Mouse (Mus musculus) spleen, postnatal 10 days (tissue): ENCODE measurements at regions not wholly inside any gene's neighbourhood (a gene's known extent, or its start where the extent isn't known, plus 50 kb on each side); places are given as distances from the start of the nearest gene placed in this dataset.
"Not testable (repeated sequence)": the region's sequence is repeated elsewhere in the genome, so short reads cannot be mapped to it uniquely, and the experiment has no call there.

Experiments used
- DNase-seq, 2 experiments: peaks; one replicate each; pipeline ENCODE4 v3.0.0; 2021 to 2022; ENCODE audit warnings: low spot score in 2 of 2

DNA sequence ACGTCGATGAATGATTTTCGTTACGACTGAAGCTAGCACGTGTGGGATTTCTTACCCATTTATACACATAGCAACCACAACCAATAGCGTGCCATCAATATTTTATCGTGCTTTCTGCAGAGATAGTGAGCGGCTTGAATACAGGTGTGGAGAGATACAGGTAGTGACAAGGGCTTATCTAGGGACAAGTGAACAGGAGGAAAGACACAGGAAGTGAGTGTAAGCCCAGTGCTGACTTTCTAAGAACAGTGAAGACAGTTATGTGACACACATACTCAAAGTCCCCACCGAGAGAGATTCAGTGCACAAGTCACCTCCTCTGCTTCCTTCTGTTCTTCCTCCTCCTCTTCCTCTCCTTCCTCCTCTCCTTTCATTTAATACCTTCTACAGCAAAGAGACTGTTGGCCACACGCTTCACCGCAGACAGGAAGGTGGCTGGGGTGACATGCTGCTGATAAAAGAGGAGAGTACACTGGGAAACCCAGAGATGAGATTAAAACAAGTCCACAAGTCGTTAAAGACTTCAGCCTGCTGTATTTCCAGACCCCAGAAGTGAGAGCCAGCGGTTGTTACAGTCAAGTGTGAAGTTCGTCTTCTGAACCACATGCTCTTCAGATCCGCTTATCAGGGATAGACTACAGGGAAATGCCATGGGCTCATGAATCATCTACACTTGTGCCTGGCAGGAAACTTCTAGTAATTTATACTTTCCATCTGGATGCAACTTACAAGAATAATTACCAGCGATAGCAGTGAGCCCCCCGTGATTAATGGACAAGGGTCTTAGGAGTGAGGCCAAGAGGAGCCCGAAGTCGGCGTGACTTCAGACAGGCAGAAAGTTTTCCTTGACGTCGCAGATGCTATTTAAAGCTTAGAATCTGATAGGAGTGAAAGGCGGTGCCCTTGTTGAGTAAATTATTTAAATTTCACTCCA is 180.5 kb downstream of the Gxylt1 start:
- no peak for DNase-seq

DNA sequence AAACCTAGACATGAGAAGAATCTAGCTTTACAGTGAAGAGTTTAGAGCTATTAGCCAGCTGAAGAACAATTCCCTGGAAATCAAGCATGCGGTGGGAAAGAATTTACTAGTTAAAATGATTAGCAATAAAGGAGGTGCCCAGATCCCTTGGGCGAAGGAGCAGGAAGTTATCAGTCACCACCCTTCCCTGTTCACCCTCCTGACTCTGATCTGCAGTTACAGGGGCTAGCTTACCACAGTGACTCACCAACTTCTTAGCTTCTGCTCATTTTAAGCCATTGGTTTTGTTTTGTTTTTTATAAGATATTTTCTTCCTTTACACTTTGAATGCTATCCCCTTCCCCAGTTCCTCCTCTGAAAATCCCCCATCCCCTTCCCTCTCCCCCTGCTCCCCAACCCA is 183.6 kb downstream of the Gxylt1 start:
- DNase-seq, result no peak

- DNase-seq, result peak; percentile 10 to 63
These were observed 185.6 kb downstream of the Gxylt1 start for GRCm38 (mm10) chr15:93089347-93089746.

GRCm38 (mm10) chr15:93084967-93085617 is 189.9 kb downstream of the Gxylt1 start:
- no peak for DNase-seq

- no peak for DNase-seq
These were observed 200.9 kb downstream of the Gxylt1 start for GRCm38 (mm10) chr15:93074070-93074469.

- no peak for DNase-seq
These were observed 212.5 kb downstream of the Gxylt1 start for GRCm38 (mm10) chr15:93062213-93063131.

- no peak for DNase-seq
These were observed 221.5 kb downstream of the Gxylt1 start for GRCm38 (mm10) chr15:93053471-93053870.

- DNase-seq, result no peak
These were observed 247.8 kb downstream of the Gxylt1 start for GRCm38 (mm10) chr15:93027185-93027584.

GRCm38 (mm10) chr15:93026456-93027078 is 248.4 kb downstream of the Gxylt1 start:
- DNase-seq, result no peak

DNA sequence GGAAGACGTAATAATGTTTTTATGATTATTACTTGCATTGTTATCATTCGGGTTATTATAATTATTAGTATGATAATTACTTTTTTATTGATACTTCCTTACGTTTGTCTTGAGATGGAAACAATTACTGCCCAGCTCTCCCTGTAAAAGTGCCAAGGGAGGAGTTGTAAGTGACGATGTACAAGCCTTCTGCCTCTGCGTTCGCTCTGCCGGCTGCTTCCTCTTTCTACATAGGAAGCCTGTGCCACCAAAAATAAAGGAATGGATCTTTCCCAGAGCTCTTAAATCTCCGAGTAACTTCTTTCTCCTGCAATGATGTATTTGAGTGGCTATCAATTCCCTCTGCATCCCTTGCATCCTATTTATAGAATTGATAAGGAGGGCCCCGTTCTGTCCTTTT is 249.2 kb downstream of the Gxylt1 start:
- DNase-seq, result no peak

DNA sequence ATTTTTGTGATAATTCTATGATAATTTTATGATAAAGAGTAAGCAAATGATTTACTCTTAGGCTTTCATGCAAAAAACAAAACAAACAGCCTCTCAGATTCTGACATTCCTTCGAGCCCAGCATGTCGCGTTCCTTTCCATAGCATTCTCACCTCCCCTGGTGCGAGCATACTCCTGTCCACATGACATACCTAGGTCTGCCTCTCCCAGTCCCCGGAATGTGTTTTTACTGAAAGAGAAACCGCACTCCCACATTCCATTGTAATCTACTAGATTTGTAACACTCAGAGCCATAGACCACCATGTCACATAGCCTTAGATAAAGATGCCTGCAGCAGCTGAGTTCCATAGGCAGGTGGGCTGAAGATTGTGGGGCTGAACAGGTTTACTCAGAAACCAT is 250.8 kb downstream of the Gxylt1 start:
- DNase-seq, result no peak

DNA sequence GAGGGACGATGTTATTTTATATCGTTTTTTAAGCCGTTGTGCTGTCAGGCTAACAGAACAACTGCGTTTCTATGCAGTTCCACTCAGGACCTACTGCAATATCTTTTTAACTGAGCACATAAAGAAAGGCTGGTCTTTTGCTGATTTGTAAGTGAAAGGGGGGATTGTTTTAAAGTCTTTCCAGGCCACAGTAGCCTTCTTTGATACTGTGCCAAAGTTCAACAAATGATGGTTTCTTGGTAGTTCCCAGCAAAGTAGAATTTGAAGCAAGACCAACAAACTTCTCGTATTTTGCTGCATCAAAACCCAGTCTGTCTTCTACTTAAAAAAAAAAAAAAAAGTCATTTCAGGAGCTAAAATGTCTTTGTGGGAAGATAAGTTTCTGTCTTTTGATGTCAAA is 263.8 kb downstream of the Gxylt1 start:
- DNase-seq, result no peak

- no peak for DNase-seq
These were observed 264.4 kb downstream of the Gxylt1 start for GRCm38 (mm10) chr15:93010629-93011028.

DNA sequence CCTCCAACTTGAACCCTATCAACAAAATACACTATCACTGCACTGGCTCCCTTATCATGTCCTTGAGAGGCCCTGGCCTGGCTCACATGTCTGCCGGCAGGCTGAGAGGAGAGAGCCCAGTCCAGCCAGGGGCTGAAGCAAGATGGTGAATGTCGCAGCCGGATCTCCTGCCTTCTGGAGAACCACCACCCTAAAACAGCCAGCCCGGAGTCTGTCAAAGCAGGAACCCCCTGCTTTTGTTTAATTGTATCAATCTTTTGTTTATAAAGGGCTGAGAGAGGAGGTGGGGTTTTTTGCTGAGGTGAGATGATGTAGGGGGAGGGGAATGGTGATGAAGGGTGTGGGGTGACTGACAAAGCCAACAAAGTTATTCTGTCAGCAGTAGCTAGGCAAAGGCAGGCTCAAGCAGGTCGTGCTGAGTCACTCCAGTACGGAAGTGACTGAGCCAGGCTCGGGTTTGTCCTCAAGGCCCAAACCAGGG is 269.2 kb downstream of the Gxylt1 start:
- DNase-seq, result no peak

- not testable (repeated sequence) for DNase-seq
These were observed 269.8 kb downstream of the Gxylt1 start for GRCm38 (mm10) chr15:93005186-93005585.

DNA sequence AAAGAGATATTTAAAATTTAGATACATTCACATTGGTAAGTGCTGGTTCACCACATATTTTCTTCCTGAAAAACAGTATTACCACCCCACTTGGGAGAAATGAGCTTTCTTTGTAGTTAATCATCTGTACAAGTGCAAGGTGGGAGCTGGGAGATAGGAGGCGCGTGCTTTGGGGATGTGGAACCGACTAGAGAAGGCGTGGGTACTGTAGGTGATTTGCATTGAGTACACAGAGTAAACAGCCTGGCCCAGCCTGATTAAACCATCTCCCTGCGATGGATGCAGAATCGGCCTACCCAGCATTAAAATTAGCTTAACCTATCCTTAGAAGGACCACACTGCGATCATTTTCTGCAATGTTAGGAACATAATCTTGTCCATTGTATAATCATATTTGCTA is 270.4 kb downstream of the Gxylt1 start:
- DNase-seq, result no peak

DNA sequence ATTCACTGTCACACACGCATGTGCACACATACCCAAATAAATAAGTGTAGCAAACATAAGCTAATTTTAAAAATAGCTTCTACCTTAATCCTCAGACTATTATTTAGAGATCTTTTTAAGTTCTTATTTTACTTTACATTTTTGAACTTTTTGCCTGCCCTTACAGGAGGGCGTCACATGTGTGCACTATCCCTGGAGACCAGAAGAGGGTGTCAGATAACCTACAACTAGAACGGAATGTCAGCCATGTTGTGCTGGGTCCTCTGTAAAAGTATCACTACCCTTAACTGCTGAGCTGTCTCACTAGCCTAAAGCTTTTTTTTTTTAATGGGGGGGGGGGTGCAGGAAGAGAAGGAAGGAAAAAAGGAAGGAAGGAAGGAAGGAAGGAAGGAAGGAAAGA is 271.7 kb downstream of the Gxylt1 start:
- no peak for DNase-seq

GRCm38 (mm10) chr15:93002002-93002904 is 272.7 kb downstream of the Gxylt1 start:
- DNase-seq, result peak in 1 of 2 experiments; percentile 19

DNA sequence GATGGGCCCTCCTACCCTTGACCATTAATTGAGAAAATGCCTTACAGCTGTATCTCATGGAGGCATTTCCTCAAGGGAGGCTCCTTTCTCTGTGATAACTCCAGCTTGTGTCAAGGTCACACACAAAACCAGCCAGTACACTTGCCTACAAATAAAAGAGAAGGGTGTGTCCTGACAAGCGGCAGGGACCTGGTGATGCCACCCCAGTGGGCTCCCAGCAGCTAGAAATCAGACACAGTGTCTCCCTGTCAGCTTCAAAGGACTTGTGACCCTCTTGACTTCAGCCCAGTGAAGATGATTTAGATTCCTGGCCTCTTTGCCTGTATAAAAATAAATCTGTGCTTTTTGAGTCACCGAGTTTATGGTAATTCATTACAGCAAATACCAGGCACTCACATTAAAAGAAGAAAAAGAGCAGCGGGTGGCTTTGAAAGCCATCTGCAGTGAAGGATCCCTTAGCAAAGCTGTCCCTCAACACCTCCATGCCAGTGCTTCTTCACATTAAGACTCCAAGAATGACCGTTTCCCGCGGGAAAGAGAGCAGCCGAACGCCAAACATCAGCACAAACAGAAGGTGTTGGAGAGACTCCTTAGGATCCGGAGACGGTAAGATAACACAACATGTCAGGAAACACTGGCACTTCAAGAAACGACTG is 273.5 kb downstream of the Gxylt1 start:
- DNase-seq, result no peak

- DNase-seq, result no peak
These were observed 274.9 kb downstream of the Gxylt1 start for GRCm38 (mm10) chr15:93000121-93000520.
